Mouse (Mus musculus): ENCODE measurements at regions not wholly inside any gene's neighbourhood (a gene's known extent, or its start where the extent isn't known, plus 50 kb on each side); places are given as distances from the start of the nearest gene placed in this dataset.

GRCm38 (mm10) chr12:73446148-73446547, 100.0 kb downstream of the Tmem30b start:
- ATAC-seq (ENCODE audit: low TSS enrichment): no peak

GRCm38 (mm10) chr12:73445562-73445961, 100.6 kb downstream of the Tmem30b start:
- ATAC-seq (ENCODE audit: low TSS enrichment): no peak

- no peak for ATAC-seq (ENCODE audit: low TSS enrichment)
These were observed 101.1 kb downstream of the Tmem30b start for GRCm38 (mm10) chr12:73445128-73445527.

- no peak for ATAC-seq (ENCODE audit: low TSS enrichment)
These were observed 104.9 kb downstream of the Tmem30b start for GRCm38 (mm10) chr12:73441326-73441725.

- no peak for ATAC-seq (ENCODE audit: low TSS enrichment)
These were observed 111.5 kb downstream of the Tmem30b start for GRCm38 (mm10) chr12:73434684-73435083.

GRCm38 (mm10) chr12:73432546-73432945, 113.6 kb downstream of the Tmem30b start:
- ATAC-seq (ENCODE audit: low TSS enrichment): no peak

- no peak for ATAC-seq (ENCODE audit: low TSS enrichment)
These were observed 118.0 kb downstream of the Tmem30b start for GRCm38 (mm10) chr12:73428171-73428570.

GRCm38 (mm10) chr12:73424814-73425213, 121.4 kb downstream of the Tmem30b start:
- ATAC-seq (ENCODE audit: low TSS enrichment): no peak

GRCm38 (mm10) chr12:73417101-73417500, 129.1 kb downstream of the Tmem30b start:
- no peak for ATAC-seq (ENCODE audit: low TSS enrichment)

- no peak for ATAC-seq (ENCODE audit: low TSS enrichment)
These were observed 129.8 kb downstream of the Tmem30b start for GRCm38 (mm10) chr12:73416367-73416897.

GRCm38 (mm10) chr12:73415856-73416366, 129.3 kb downstream of the Slc38a6 start:
- ATAC-seq (ENCODE audit: low TSS enrichment): no peak

GRCm38 (mm10) chr12:73413439-73414196, 127.0 kb downstream of the Slc38a6 start:
- no peak for ATAC-seq (ENCODE audit: low TSS enrichment)

- no peak for ATAC-seq (ENCODE audit: low TSS enrichment)
These were observed 125.9 kb downstream of the Slc38a6 start for GRCm38 (mm10) chr12:73412500-73412899.

- no peak for ATAC-seq (ENCODE audit: low TSS enrichment)
These were observed 124.3 kb downstream of the Slc38a6 start for GRCm38 (mm10) chr12:73410924-73411323.

- ATAC-seq (ENCODE audit: low TSS enrichment): no peak; the same call in 1 of the 2 replicates
These were observed 123.0 kb downstream of the Slc38a6 start for GRCm38 (mm10) chr12:73409481-73410085.

- no peak for ATAC-seq (ENCODE audit: low TSS enrichment)
These were observed 122.0 kb downstream of the Slc38a6 start for GRCm38 (mm10) chr12:73408614-73409013.

GRCm38 (mm10) chr12:73408165-73408564, 121.6 kb downstream of the Slc38a6 start:
- ATAC-seq (ENCODE audit: low TSS enrichment): no peak

GRCm38 (mm10) chr12:73406556-73407087, 120.0 kb downstream of the Slc38a6 start:
- ATAC-seq (ENCODE audit: low TSS enrichment): no peak

- ATAC-seq (ENCODE audit: low TSS enrichment): no peak
These were observed 119.0 kb downstream of the Slc38a6 start for GRCm38 (mm10) chr12:73405583-73405982.

- ATAC-seq (ENCODE audit: low TSS enrichment): no peak
These were observed 118.5 kb downstream of the Slc38a6 start for GRCm38 (mm10) chr12:73405106-73405505.

- ATAC-seq (ENCODE audit: low TSS enrichment): no peak
These were observed 117.4 kb downstream of the Slc38a6 start for GRCm38 (mm10) chr12:73403906-73404474.
